Mouse (Mus musculus): ENCODE measurements at regions not wholly inside any gene's neighbourhood (a gene's known extent, or its start where the extent isn't known, plus 50 kb on each side); places are given as distances from the start of the nearest gene placed in this dataset.

DNA sequence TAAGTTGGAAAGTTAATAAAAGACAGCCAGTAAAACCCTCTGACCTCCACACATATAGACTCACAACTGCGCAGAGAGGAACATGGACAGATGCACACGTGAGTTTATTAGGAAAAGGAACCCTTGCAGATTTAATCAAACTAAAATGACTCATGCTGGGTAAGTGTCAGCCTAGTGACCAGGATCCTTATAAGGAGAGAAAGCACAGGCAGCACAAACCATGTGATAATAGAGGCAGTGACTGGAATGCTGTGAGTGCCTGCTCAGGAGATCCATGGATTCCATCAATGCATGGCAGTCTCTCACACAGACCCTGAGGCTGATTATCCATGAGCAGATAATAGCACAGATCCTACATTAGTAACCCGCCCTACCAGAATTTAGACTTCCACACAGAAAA, 162.2 kb upstream of the Mbnl1 start:
- no peak for DNase-seq (ENCODE audit: low read depth in 1 of 2, low spot score in 2 of 2)

- no peak for DNase-seq (ENCODE audit: low read depth in 1 of 2, low spot score in 2 of 2)
These were observed 161.5 kb upstream of the Mbnl1 start for GRCm38 (mm10) chr3:60311178-60311577.

- peak; percentile 20 to 27 for DNase-seq (ENCODE audit: low read depth in 1 of 2, low spot score in 2 of 2)
These were observed 152.3 kb upstream of the Mbnl1 start for GRCm38 (mm10) chr3:60320213-60320936.

DNA sequence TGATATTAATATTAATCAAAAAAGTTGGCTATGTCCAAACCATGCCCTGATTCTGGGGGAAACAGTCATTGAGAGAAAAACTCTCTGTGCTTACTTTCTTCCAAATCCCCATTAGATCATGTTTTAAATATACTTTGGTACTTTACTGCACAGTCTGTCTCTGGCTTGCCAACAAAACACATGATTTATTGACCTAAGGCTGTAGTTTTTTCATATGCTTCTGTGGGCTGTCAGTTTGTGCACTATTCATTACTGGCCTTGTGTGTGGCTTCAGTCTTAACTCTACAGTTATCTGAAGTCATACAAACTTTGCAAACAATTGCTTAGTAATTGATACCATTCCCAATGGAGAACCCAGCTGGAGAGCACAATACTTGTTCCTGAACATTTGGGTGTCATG, 149.1 kb upstream of the Mbnl1 start:
- DNase-seq (ENCODE audit: low read depth in 1 of 2, low spot score in 2 of 2): no peak

DNA sequence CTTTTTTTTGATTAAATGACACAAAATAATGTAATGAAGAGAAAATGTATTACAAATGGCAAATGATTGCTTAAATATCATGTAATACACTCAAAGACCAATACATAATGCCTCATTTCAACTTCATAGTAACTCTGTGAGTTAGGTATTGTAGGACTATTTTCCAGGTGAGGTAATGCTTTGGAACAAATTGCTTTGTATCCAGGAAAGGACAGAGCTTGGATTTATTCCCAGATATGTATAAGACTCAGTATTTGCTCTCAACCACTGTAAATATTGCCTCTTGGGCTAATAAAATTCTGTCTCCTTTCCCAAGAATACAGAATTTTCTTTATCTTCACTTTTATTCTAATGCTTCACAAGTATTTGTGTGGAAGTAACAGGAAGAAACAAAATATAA, 148.2 kb upstream of the Mbnl1 start:
- DNase-seq (ENCODE audit: low read depth in 1 of 2, low spot score in 2 of 2): no peak

DNA sequence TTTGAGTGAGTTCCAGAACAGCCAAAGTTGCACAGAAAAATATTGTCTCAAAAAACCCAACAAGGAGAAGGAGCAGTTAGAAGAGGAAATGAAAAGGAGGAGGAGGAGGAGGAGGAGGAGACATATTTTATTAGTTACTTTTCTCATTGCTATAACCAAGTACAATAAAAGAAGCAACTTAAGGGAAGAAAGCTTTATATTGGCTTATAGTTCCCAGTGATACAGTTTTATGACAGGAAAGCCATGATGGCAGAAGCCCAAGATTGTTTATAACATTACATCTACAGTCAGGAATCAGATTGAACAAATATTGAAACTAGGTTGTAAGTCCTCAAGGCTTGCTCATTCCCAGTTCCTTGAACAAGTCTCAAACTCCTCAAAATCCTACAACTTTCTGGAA, 147.7 kb upstream of the Mbnl1 start:
- no peak for DNase-seq (ENCODE audit: low read depth in 1 of 2, low spot score in 2 of 2)

GRCm38 (mm10) chr3:60332460-60332859, 140.2 kb upstream of the Mbnl1 start:
- no peak for DNase-seq (ENCODE audit: low read depth in 1 of 2, low spot score in 2 of 2)

GRCm38 (mm10) chr3:60333669-60334068, 139.0 kb upstream of the Mbnl1 start:
- DNase-seq (ENCODE audit: low read depth in 1 of 2, low spot score in 2 of 2): no peak

- DNase-seq (ENCODE audit: low read depth in 1 of 2, low spot score in 2 of 2): no peak
These were observed 138.5 kb upstream of the Mbnl1 start for GRCm38 (mm10) chr3:60334133-60334532.

DNA sequence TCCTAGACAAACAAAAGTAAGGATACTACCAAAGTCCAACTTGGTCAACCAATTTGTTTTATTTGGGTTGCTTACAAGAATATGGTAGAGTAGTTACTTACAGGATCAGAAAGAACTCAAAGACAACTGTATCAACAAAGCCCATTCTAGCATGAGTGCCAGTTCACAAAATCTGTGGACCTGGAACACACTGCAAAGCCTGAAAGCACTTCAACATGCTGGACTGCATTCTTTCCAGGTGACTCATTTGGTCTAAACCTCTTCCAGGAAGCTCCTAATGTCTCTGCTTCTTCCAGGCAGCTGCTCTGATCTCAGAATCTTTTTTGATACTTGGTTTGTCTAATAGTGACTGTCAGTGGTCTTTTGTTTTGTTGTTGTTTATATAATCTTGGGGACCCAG, 126.2 kb upstream of the Mbnl1 start:
- DNase-seq (ENCODE audit: low read depth in 1 of 2, low spot score in 2 of 2): no peak

- no peak for DNase-seq (ENCODE audit: low read depth in 1 of 2, low spot score in 2 of 2)
These were observed 125.6 kb upstream of the Mbnl1 start for GRCm38 (mm10) chr3:60347049-60347448.

DNA sequence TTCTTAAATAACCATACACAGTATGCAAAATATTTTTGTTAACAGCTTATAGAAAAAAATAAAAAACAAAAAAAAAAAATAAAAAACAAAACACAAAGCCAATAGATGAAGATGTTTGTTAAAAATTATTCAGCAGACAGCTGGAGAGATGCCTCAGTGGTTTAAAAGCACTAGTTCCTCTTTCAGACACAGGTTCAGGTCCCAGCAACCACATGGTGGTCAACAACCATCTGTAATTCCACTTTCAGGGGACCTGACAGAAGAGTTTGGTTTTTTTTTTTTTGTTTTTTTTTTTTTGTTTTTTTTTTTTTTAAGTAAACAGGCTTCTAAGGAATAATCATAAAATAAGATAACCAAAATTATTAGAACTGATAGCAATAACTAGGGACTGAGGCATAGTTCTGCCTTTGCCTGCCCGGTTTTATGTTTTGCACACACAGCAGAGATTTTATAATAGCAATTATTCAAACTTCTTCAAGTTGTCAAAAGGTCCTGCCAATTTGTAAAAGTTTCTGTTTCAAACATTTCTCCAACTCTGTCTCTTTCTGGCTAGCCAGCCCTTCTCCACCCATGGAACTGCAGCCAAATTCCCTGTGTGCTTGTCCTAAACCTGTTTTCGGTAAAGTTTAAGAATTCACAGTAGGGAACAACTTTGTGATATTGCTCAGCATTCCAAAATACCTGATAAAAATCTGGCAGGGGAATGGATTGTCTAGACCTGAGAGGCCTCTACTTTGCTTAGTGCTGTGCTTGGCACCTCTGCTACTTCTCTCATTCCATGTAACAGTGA, 101.3 kb upstream of the Mbnl1 start:
- DNase-seq (ENCODE audit: low read depth in 1 of 2, low spot score in 2 of 2): no peak

- no peak for DNase-seq (ENCODE audit: low read depth in 1 of 2, low spot score in 2 of 2)
These were observed 99.0 kb upstream of the Mbnl1 start for GRCm38 (mm10) chr3:60373662-60374061.

DNA sequence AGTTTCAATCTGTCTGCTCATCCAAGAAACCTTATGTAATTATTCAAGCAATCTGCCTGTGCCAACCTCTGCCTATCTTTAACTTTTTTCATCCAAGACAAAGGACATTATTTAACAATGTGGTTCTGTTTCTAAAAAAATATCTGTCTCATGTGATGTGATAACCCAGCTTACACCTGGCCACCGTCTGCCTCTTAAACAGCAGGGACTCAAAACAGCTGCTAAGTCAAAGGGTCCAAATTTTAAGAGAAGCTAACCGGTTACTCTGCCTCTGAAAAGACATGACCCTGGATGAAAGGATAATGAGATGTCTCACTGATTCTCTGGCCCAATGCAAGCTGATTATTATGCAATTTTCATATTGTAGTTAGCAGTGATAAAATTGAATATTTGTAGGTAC, 84.0 kb upstream of the Mbnl1 start:
- DNase-seq (ENCODE audit: low read depth in 1 of 2, low spot score in 2 of 2): no peak

GRCm38 (mm10) chr3:60389032-60389431, 83.6 kb upstream of the Mbnl1 start:
- DNase-seq (ENCODE audit: low read depth in 1 of 2, low spot score in 2 of 2): no peak

DNA sequence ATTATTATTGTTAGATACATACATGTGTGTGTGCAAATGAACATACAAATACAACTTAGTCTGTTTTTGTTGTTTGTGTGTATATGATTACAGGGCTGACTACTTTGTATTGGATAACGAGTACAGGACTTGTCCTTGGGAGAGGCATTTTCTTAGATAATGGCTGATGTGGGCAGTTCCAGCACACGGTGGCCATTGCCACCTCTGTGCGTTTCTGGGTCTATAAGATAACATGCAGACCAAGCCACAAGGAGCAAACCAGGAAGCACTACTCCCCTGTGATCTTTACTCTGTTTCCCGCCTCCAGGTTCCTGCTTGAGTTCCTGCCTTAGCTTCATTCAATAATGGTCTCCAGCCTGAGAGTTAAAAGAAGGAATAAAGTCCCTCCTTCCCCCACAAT, 77.3 kb upstream of the Mbnl1 start:
- no peak for DNase-seq (ENCODE audit: low read depth in 1 of 2, low spot score in 2 of 2)

GRCm38 (mm10) chr3:60396971-60397370, 75.7 kb upstream of the Mbnl1 start:
- no peak for DNase-seq (ENCODE audit: low read depth in 1 of 2, low spot score in 2 of 2)

DNA sequence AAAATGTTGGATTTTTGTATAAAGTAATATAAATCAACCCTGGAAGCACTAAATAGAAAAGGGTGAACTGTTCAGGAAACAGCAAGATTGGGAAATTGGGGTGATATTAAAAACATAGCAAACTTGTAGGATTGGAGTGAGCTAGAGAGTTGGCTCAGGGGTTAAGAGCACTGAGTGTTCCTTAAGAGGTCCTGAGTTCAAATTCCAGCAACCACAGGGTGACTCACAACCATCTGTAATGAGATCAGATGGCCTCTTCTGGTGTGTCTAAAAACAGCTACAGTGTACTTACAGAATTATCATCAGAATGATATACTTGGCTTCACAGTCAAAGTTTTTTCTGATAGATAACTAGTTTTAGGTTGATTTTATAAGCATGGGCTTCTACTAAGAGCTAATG, 73.8 kb upstream of the Mbnl1 start:
- DNase-seq (ENCODE audit: low read depth in 1 of 2, low spot score in 2 of 2): no peak

GRCm38 (mm10) chr3:60402251-60402830, 70.3 kb upstream of the Mbnl1 start:
- no peak for DNase-seq (ENCODE audit: low read depth in 1 of 2, low spot score in 2 of 2)

GRCm38 (mm10) chr3:60407426-60407825, 65.2 kb upstream of the Mbnl1 start:
- DNase-seq (ENCODE audit: low read depth in 1 of 2, low spot score in 2 of 2): no peak

- no peak for DNase-seq (ENCODE audit: low read depth in 1 of 2, low spot score in 2 of 2)
These were observed 64.7 kb upstream of the Mbnl1 start for GRCm38 (mm10) chr3:60407906-60408305.

DNA sequence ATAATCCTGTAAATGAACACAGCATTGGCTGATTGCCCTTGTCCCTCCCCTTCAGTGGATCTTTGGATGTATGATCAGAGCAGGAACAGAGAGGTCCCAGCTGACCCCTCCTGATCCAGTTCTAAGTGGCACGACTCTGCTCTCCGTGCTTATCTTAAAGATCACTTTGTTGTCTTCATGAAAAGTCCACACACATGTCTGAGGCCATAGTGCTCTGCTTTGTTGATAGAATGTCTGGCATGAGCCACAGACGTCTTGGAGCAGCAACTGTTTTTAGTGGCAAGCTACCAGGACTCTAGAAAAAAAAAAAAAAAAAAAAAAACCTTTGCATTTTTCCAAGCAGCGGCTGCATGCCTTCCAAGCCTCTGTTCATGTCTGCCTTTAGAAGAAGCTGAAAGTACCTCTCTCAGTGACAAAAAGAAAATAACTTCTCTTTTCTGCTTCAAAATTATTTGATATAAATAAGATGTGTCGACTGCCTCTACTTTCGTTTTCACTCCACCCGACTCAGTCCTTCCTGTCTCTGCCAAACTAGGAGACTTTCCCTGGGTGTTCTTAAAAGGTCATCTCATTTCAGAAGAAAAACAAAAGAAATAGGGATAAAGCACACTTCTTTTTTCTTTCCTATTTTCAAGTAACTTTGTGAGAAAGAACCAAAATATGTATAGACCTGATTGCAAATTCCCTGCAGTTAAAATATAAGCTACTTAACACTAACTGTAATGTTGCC, 63.9 kb upstream of the Mbnl1 start:
- DNase-seq (ENCODE audit: low read depth in 1 of 2, low spot score in 2 of 2): no peak
